Mouse (Mus musculus): Measurements from ENCODE around the gene Ttc27. TPM values are rescaled to one million over a fixed set of nuclear protein-coding genes. Genes with fewer than 3 reads are reported as not detected.

Gene Ttc27
- total RNA-seq, 2 experiments from 2014 or later, result 19.0 to 23.0 TPM

DNA sequence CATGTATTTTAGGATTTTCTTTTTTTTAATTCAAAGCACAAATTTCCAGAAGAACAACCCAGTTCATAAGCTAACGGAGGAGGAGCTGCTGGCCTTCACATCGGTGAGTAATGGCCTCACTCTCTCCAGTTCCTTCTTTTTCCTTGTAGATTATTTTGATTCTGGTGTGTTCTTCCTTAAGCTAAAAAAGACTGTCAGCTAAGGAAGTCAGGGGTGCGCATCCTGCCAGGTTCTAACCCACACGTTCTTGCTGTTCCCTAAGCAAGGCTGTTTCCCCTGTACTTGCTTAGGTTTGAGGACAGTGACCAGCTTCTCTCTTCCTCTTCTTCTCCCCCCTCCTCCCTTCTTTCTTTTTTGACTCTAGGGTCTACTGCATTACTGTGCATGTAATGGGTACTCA is 33.5 kb downstream of the Ttc27 start:
- no peak for DNase-seq (ENCODE audit: extremely low spot score in 1 of 2, low spot score in 1 of 2)

DNA sequence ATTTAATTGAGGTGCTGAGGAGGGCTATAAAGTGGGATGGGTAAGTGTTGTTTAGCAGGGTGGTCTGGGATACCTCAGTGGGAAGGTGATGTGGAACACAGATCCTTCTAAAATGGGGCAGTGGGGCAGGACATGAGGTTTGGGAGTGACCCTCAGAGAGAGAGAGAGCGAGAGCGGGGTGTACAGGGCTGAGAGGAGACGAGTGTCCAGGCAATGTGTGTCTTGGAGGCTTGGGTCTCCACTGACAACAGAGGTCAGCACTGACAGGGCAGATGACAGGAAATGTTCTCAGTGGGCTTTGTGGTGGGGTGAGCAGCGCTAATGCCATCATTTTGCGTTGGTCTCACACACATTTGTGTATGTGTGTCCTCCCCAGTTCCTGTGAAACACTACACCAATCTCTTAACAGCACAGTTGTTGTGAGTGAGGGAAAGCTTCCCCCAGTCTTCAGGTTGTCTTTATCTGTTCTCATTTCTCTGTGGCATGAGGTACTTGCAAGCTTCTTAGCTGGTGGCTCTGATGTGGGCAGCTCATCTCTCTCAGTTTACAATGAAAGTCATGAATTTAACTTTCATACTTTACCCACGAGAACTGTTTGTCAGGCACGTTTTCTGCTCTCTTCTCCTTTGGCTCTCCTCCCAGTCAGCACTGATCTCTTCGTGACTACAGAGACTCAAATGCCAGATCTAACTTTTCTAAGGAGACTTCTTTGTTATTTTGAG is 35.5 kb downstream of the Ttc27 start:
- no peak for DNase-seq (ENCODE audit: extremely low spot score in 1 of 2, low spot score in 1 of 2)

- no peak for DNase-seq (ENCODE audit: extremely low spot score in 1 of 2, low spot score in 1 of 2)
Measured at GRCm38 (mm10) chr17:74753628-74754104, 36.1 kb downstream of the Ttc27 start.

GRCm38 (mm10) chr17:74754369-74755118 is 37.0 kb downstream of the Ttc27 start:
- no peak for DNase-seq (ENCODE audit: extremely low spot score in 1 of 2, low spot score in 1 of 2)

- DNase-seq (ENCODE audit: extremely low spot score in 1 of 2, low spot score in 1 of 2), result no peak
Measured at GRCm38 (mm10) chr17:74769390-74769811, 51.9 kb downstream of the Ttc27 start.

DNA sequence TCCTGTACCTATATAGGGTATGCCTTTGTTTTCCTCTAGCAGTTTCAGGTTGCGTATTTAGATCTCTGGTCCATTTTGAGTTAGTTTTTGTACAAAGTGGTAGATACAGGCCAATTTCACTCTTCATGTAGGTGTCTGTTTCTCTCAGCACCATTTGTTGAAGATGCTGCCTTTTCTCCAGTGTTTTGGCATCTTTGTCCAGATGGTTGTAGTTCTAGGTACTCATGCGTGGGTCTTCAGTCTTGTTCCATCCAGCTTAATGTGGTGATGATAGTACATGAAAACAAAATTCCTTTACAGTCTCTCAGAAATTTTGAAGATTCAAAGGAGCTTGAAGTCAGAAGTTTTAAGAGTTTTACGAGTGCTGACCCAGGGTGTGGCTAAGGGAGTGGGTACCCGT is 54.8 kb downstream of the Ttc27 start:
- no peak for DNase-seq (ENCODE audit: extremely low spot score in 1 of 2, low spot score in 1 of 2)

DNA sequence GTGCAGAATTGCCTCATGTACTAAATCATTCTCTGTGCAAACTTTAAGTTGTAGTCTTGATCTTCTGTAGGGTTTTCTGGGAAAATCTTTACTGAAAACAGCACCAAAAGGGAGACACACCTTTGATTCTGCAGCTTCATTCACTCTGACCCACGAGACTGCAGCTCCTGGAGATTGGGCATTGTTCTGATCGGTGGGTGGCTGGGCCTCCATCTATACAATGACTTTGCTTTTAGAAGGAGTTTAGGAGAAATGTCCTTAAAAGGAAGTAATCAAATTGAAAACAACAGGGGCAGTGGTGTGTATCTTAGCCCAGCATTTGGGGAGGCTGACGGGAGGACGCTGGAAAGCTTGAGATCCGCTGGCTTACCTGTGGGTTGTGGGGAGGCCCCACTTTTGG is 56.0 kb downstream of the Ttc27 start:
- DNase-seq (ENCODE audit: extremely low spot score in 1 of 2, low spot score in 1 of 2), result no peak

- no peak for DNase-seq (ENCODE audit: extremely low spot score in 1 of 2, low spot score in 1 of 2)
Measured at GRCm38 (mm10) chr17:74780133-74780532, 62.6 kb downstream of the Ttc27 start.

DNA sequence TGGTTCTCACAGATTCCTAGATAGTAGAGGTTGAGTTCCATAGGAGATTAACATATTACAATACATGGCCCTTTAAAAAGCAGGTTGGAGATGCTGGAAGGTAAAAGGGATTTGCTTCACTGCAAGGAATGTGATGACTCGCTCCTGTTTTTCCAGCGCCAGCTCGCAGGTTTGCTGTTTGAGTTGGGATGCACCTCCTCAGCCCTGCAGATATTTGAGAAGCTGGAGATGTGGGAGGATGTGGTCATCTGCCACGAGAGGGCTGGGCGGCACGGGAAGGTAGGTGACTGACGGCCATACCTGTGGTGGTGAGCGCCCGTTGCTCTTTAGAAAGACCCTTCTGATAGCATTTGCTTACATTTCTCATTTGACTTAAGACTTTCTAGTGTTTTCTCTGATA is 63.1 kb downstream of the Ttc27 start:
- no peak for DNase-seq (ENCODE audit: extremely low spot score in 1 of 2, low spot score in 1 of 2)

- DNase-seq (ENCODE audit: extremely low spot score in 1 of 2, low spot score in 1 of 2), result no peak
Measured at GRCm38 (mm10) chr17:74781911-74782310, 64.4 kb downstream of the Ttc27 start.

DNA sequence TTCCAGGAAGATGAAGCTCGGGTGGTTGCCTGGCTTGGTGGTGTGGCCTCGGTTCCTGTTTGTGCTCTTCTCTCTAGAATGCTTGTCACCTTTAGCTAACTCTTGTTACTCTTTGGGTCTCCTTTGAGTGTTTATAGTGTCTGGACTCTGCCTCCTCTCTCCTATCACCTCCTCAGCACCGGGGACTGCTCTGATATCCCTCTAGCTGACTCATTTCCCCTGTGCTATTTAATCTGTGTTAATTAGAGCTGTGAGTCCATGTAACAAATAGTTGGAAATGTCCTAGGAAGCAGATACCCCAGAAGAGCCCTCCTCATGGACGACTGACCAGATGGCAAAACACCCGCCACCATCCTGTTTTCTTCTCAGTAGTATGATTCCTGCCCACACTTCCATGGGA is 68.1 kb downstream of the Ttc27 start:
- DNase-seq (ENCODE audit: extremely low spot score in 1 of 2, low spot score in 1 of 2), result no peak

DNA sequence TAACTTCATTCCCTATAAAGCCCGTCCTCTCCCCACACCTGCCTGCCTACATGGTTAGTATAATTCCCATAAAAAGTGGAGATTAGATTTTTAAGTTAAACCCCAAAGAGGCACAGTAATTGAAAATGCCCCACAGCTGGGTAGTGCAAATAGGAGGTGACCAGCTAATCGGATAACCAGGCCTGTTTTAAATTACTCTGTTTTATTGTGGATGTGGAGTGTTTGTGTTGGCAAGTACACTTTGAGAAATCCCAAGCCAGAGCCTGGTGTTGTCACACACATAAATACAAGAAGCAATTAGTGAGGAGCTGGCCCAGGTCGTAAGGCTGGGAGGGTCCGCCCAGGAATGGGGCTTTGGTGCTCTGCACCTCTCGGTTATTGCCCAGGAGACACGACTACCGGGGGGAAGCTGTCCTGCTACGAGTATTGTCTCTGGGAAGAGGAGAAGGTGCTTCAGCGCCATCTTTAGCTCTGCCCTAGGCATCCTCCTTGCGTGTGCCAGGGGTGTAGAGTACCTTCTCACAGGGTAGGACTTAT is 68.7 kb downstream of the Ttc27 start:
- no peak for DNase-seq (ENCODE audit: extremely low spot score in 1 of 2, low spot score in 1 of 2)

DNA sequence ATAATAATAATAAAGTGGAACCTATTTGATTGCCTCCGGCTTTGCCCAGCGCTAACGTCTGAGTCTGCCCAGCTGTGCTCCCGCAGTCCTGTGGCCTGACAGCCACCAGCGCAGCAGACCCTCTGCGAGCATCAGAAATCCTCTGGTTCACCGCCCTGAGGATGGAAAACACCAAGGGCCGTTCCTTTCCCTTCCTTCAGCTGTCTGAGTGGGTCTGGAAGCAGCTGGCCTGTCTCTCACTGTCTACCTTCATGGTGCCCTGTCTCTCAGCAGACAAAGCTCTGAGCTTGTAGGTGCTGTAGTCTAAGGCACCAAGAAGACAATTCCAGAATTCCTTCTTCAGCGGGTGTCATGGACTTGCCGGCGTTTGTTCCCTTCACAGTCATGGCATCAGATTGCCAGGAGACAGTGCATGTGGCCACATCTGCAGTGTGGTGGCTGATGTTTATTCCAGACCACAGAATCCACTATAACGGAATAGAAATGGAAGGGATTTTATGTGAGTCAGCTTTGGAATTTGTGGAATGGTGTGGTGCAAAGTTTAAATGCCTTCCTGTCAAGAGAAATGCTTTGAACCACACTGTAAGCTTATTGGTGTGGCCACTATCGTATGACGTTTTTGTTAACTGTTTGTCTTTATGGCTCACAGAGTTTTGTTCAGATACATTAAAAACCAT is 78.6 kb downstream of the Ttc27 start:
- no peak for DNase-seq (ENCODE audit: extremely low spot score in 1 of 2, low spot score in 1 of 2)

GRCm38 (mm10) chr17:74799865-74800264 is 82.3 kb downstream of the Ttc27 start:
- no peak for DNase-seq (ENCODE audit: extremely low spot score in 1 of 2, low spot score in 1 of 2)

DNA sequence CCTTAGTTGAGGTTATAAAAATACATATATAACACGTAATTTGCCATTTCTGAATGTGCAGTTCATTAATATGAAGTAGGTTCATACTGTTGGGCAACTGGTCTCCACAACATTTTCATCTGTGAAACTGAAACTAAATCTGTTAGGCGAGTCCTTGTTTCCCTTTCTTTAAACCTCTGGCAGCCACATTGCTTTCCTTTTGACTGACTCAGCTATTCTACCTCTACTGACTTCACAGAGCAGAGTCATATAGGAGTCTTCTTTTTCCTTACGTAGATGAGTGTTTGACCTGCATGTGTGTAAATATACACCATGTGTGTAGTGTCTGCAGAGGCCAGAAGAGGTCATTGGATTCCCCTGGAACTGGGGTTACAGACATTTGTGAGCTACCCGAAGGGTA is 85.2 kb downstream of the Ttc27 start:
- no peak for DNase-seq (ENCODE audit: extremely low spot score in 1 of 2, low spot score in 1 of 2)

DNA sequence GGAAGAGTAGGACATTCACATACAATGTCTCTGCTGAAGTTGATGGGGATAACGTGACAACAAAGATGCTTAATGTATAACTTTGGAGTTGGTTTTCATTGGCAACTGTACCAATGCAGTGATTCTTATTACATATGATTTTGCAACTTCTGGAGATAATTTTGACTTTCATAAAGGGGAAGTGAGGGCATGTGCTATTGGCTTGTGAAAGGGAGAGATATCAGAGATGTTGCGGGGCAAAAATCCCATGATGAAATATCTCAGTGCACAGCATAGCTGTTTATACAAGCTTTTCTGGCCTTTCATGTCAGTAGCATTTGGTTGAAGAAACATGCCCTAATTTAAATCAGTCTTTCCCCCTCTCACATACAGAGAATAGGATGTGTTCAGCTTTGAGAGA is 86.3 kb downstream of the Ttc27 start:
- DNase-seq (ENCODE audit: extremely low spot score in 1 of 2, low spot score in 1 of 2), result no peak

GRCm38 (mm10) chr17:74804321-74804930 is 86.9 kb downstream of the Ttc27 start:
- DNase-seq (ENCODE audit: extremely low spot score in 1 of 2, low spot score in 1 of 2), result no peak

DNA sequence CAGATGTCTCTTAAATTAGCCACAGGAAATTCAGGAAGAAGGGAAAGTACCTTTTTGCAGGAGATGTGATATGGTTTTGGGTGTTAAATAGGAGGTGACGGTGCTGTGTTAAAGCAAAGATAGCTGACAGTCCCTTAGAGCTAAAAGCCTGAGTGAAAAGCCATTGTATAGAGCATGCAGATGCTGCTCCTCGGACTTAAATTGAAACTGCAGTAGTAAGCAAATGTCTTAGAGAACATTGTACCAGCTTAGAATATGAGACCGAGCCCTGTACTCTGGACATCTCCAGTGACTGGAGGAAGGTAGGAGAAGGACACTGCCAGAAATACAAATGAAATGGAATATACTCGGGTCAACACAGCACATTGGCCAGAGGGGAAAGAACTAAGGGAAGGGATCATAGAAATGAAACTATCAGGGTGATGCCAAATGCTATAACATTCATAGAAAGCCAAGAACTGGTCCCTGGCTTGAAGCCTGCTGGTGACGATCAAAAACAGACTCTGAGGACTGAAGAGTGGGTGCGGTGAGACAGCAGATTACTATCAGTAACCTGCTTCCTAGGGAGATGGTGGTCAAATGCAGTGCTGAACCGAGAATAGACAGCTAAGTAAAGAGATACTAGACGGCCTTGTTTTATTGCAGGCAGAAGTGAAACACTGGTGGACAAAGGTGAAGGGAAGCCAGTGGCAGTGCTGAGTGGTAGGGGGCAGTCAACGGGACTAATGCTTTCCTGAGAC is 90.1 kb downstream of the Ttc27 start:
- no peak for DNase-seq (ENCODE audit: extremely low spot score in 1 of 2, low spot score in 1 of 2)

DNA sequence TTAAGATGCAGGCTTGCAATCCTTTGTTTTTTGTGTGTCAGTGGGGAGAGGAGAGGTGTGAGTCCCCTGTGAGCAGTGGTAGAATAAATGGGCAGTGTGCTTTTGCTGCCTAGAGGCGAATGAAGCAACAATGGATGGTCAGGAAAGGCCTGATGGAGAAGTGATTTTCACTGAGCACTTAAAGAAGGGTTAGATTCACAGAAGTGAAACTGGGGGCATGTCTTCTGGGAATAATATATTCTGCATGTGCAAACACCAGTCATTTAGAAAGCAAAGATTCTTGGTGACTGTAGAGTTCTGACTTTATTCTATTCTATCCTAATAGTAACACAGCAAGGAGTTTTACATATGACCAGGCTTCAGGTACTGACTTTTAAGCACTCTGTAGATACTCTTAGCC is 90.8 kb downstream of the Ttc27 start:
- no peak for DNase-seq (ENCODE audit: extremely low spot score in 1 of 2, low spot score in 1 of 2)

DNA sequence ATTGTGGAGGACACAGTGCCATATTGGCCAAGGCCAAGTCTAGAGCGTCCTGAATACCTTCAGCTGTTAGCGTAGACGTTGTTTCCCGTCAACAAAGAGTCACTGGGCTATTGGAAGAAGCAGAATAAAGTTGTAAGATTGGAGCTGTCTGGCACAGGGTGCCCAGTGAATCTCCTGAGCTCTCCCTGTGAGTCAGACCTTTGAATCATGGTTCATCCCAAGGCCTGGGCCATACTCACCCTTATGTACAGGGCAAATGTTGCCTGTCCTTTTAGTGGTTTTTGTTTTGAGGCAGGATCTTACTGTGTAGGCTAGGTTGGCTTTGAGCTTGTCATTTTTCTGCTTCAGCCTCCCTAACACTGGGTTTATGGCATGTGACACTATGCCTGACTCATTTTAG is 91.4 kb downstream of the Ttc27 start:
- DNase-seq (ENCODE audit: extremely low spot score in 1 of 2, low spot score in 1 of 2), result no peak

Measured in layer of hippocampus, postnatal 25 days (tissue).